Mouse (Mus musculus) midbrain, embryonic 11.5 days (tissue): ENCODE measurements around the gene Atg4d. TPM values are rescaled to one million over a fixed set of nuclear protein-coding genes. Genes with fewer than 3 reads are reported as not detected.
A peak's percentile ranks its signal among the peaks of the same experiment; 100 is the strongest.
"Not testable (repeated sequence)": the region's sequence is repeated elsewhere in the genome, so short reads cannot be mapped to it uniquely, and the experiment has no call there.

Source experiments
- ATAC-seq: fragments of 200-750 bp; cut with Nextera tagmentation; 2 replicates; pipeline ENCODE4 v1.8.0; 2017; ENCODE audit warnings: moderate TSS enrichment, moderate library complexity; ENCODE audit not compliant: low FRiP score
- DNase-seq: peaks from one replicate; pipeline ENCODE4 v3.0.0; 2015; ENCODE audit warnings: low spot score; ENCODE audit errors: missing footprints
- H3K27ac ChIP-seq: fragments of 300-500 bp; sonication (generic); 2 replicates; pipeline ENCODE4 v1.5.1; 2014; ENCODE audit warnings: low read depth, low read length
- H3K27me3 ChIP-seq: fragments of 300-500 bp; sonication (generic); 2 replicates; pipeline ENCODE4 v1.6.1; 2014; ENCODE audit warnings: mild to moderate bottlenecking, low read length, moderate library complexity, mixed read lengths; ENCODE audit not compliant: control insufficient read depth, insufficient read depth
- H3K36me3 ChIP-seq: fragments of 300-500 bp; sonication (generic); 2 replicates; pipeline ENCODE4 v1.6.1; 2014; ENCODE audit warnings: mild to moderate bottlenecking, low read length, moderate library complexity, mixed read lengths; ENCODE audit not compliant: control insufficient read depth, insufficient read depth
- H3K4me1 ChIP-seq: fragments of 300-500 bp; sonication (generic); 2 replicates; pipeline ENCODE4 v1.6.1; 2014; ENCODE audit warnings: low read length; ENCODE audit not compliant: control insufficient read depth, insufficient read depth
- H3K4me2 ChIP-seq: fragments of 300-500 bp; sonication (generic); 2 replicates; pipeline ENCODE4 v1.6.1; 2014; ENCODE audit warnings: mild to moderate bottlenecking, moderate library complexity
- H3K4me3 ChIP-seq: fragments of 300-500 bp; sonication (generic); 2 replicates; pipeline ENCODE4 v1.5.1; 2014; ENCODE audit warnings: low read depth, low read length
- H3K9ac ChIP-seq: fragments of 300-500 bp; sonication (generic); 2 replicates; pipeline ENCODE4 v1.6.1; 2014; ENCODE audit warnings: low read length
- H3K9me3 ChIP-seq: fragments of 300-500 bp; sonication (generic); 2 replicates; pipeline ENCODE4 v1.6.1; 2016; ENCODE audit warnings: low read length; ENCODE audit not compliant: control insufficient read depth
- WGBS: fragments of 180-500 bp; shearing (Covaris S2); extraction: QIAGEN DNeasy Blood & Tissue Kit; methylation state at CpG from one replicate; pipeline ENCODE4 v1.1.7; 2014; 5-methylcytosine and 5-hydroxymethylcytosine counted together
- polyA plus RNA-seq: library from polyadenylated mRNA; unstranded; fragments of >200 nt; fragmentation: Nextera tagmentation; extraction: Ambion mirVana; gene quantifications from 2 replicates; pipeline ENCODE4 v1.2.1, GENCODE M21; 2014

Gene Atg4d
- polyA plus RNA-seq, 1 experiment from 2014 or later = 45.8 TPM

DNA sequence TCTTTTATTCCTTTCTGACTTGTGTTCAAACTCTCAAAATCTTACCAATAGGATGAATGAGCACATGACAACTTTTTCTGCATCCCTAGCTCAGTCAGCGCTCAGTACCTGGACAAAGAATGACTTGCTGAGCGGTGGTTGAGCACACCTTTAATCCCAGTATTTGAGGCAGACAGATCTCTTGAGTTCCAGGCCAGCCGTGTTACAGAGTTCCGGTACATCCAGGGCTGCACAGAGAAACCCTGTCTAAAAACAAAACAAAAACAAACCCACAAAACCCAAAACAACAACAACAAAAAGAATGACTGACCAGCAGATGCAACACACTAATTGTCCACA lies 55.2 kb downstream of the Atg4d start:
- 22% methylated on average over 4 of the region's 4 CpGs for WGBS
- peaks cover 3% of the 10 kb centered on the region; the same call in 1 of the 2 replicates for H3K36me3 ChIP-seq
- no peaks in the 10 kb centered on the region for H3K27me3 ChIP-seq
- no peak overlapping the region for H3K27ac ChIP-seq
- no peak for DNase-seq
- no peaks in the 10 kb centered on the region for H3K9me3 ChIP-seq
- no peak overlapping the region; the same call in 1 of the 2 replicates for H3K9ac ChIP-seq
- H3K4me1 ChIP-seq = peaks cover 11% of the 10 kb centered on the region
- no peak for ATAC-seq
- peak overlapping the region; percentile 96 for H3K4me2 ChIP-seq
- H3K4me3 ChIP-seq = peak overlapping the region; percentile 66

DNA sequence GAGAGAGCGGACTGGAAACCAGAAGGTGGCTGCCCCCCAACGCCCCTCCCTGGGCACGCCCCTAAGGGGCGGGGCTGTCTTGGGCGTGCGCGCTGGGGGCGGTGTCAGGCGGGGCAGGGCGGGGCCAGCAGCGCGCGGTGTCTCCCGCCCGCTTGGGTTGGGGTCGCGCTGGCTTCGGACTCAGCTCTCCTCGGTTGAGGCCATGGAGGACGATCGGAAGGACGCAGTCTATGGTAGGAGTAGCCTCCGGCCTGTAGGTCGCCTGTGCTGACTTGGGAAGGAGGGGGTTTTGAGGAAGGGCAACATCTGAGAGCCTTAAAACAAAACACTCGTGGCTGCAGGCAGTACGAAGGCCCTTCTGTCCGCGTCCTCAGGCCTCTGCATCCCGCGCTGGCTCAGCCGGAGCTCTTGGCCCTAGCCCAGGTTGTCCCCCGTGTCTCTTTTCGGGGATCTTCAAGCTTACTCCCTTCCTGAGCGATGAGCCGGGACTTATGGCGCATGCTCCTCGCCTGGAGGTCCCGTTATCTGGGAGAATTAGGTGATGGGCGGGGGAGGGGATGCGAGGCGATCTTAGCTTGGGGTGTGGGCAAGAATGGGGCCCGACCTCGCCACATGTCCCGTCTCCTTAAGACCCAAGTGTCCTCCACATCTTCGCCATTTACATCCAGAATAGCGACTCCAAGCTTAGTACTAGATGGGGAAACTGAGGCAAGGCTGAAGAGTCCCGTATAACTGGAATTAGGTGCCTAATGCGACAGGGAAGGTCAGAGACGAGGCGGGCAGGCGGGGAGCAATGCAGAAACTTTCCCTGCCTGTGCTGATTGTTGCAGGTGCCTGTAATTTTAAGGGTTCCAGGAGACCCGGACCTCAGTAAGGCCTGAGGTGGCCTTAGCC lies 55.8 kb downstream of the Atg4d start, which contains the start of gene Slc44a2:
TSS of gene Slc44a2 (plus strand) at position 80 of the 894 bp plus-strand sequence.
- peak; percentile 100 for DNase-seq
- H3K27me3 ChIP-seq = no peaks in the 10 kb centered on the region
- peak; percentile 97 for ATAC-seq
- H3K9ac ChIP-seq = peak within 1 kb of the TSS; percentile 81
- peaks cover 11% of the 10 kb centered on the region for H3K4me1 ChIP-seq
- peak within 1 kb of the TSS; percentile 96 for H3K4me2 ChIP-seq
- H3K9me3 ChIP-seq = no peaks in the 10 kb centered on the region
- H3K36me3 ChIP-seq = peaks cover 3% of the 10 kb centered on the region; the same call in 1 of the 2 replicates
- peak within 1 kb of the TSS; percentile 66 for H3K4me3 ChIP-seq
- H3K27ac ChIP-seq = peak within 1 kb of the TSS; percentile 11; the same call in 1 of the 2 replicates
- WGBS = under 1% methylated on average over 52 of the region's 52 CpGs

DNA sequence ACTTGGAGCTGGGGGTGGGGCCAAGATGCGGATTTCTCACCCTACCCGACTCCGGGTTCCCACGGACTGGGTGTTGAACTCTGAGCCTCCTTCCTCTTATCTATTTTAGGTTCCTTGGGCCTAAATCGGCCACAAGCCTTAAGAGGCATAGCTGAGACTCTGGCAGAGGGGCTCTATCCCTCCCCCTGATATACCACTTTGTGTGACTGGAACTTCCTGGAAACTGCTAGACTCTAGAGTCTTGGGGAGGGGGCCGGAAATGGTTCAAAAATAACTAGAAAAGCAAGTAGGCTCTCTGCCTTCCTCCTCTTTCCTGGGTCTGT lies 56.4 kb downstream of the Atg4d start:
- Histone ChIP-seq H3K27ac (no peak overlapping the region), H3K36me3 (peaks cover 3% of the 10 kb centered on the region; the same call in 1 of the 2 replicates), H3K9me3 (no peaks in the 10 kb centered on the region), H3K27me3 (no peaks in the 10 kb centered on the region), H3K4me1 (peaks cover 11% of the 10 kb centered on the region), H3K9ac (peak overlapping the region; percentile 81), H3K4me3 (peak overlapping the region; percentile 66), H3K4me2 (peak overlapping the region; percentile 96)
- WGBS = 18% methylated on average over 6 of the region's 6 CpGs
- DNase-seq (no peak), ATAC-seq (no peak)

DNA sequence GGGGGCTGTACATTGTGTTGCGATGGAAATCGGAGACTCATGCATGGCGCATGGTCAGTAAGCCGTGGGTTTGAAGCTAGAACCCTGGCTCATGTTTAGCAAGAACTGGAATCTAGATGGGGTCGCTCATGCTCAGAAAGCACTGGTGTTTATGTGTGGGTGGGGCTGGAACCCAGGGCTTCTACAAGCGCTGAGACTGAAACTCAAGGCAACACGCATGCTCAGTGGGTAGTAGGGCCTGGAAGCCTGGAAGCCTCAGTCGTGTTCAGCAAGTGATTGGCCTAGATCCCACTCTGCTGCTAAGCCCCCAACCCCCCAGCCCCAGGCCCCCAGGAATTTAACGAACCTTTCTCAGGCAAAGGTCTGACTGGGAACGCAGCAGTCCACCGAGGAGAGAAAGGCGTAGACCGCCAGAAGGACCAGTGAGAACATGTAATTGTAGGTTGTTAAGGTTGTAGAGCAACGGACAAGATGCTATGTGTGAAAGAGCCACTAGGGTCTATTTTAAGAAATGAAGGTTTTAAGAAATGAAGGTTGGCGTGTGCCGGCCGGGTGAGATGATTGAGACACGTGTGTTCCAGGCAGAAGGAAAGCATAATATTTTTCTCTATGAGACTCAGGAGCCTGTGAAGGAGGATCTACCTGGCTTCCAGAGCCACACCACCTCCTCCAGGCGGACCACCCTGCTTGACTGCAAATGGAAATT lies 57.3 kb downstream of the Atg4d start:
- 89% methylated on average over 19 of the region's 19 CpGs for WGBS
- H3K9me3 ChIP-seq = no peaks in the 10 kb centered on the region
- no peak overlapping the region for H3K4me3 ChIP-seq
- H3K27me3 ChIP-seq = no peaks in the 10 kb centered on the region
- no peak for ATAC-seq
- H3K36me3 ChIP-seq = peaks cover 3% of the 10 kb centered on the region; the same call in 1 of the 2 replicates
- H3K27ac ChIP-seq = no peak overlapping the region
- H3K4me1 ChIP-seq = peaks cover 11% of the 10 kb centered on the region
- no peak for DNase-seq
- H3K9ac ChIP-seq = no peak overlapping the region
- H3K4me2 ChIP-seq = peak overlapping the region; percentile 96; the same call in 1 of the 2 replicates

DNA sequence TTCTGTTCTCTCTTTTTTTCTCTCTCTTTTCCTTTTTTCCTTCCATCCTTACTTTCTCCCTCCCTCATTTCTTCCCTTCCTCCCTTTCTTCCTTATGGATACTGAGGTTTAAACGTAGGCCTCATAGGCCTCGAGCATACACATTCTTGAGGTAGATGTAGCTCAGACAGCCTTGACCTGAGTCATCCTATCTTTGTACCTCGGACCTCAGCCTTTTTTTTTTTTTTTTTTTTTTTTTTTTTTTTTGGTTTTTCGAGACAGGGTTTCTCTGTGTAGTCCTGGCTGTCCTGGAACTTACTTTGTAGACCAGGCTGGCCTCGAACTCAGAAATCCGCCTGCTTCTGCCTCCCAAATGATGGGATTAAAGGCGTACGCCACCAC lies 57.8 kb downstream of the Atg4d start:
- not testable (repeated sequence) for DNase-seq, H3K9ac ChIP-seq, H3K4me3 ChIP-seq, H3K27ac ChIP-seq, H3K4me2 ChIP-seq, ATAC-seq, H3K27me3 ChIP-seq, H3K36me3 ChIP-seq, H3K9me3 ChIP-seq
- peaks cover 11% of the 10 kb centered on the region for H3K4me1 ChIP-seq
- WGBS = 92% methylated on average over 8 of the region's 8 CpGs

DNA sequence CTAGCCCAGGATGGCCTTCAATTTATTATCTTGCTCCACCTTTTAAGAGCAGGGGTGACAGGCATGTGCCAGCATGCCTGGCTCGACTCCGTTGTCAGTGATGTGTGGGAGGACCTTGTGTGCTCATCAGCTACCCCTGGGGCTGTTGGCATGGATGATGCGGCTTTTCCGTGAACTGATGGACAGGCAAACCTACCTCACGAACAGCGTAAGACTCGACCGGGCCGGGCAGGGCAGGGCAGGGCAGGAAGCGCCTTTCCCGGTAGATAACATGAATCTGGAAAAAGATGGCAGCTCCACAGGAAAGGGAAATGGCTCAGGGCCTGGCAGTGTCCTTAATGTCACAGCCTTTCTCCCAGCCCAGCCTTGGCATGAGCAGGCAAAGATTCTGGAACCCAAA lies 59.2 kb downstream of the Atg4d start:
- WGBS = 89% methylated on average over 11 of the region's 11 CpGs
- Histone ChIP-seq H3K4me1 (peaks cover 11% of the 10 kb centered on the region), H3K4me3 (no peak overlapping the region), H3K4me2 (no peak overlapping the region), H3K27ac (no peak overlapping the region), H3K27me3 (no peaks in the 10 kb centered on the region), H3K36me3 (peaks cover 3% of the 10 kb centered on the region; the same call in 1 of the 2 replicates), H3K9me3 (no peaks in the 10 kb centered on the region), H3K9ac (no peak overlapping the region)
- DNase-seq = no peak
- ATAC-seq = no peak

Other genes starting within 250 kb of the Atg4d start
- gene Icam1, start 249.3 kb upstream of the Atg4d start, polyA plus RNA-seq = 3.9 and 4.0 TPM in 2 replicates
- 5.4 and 9.2 TPM in 2 replicates for gene Icam4, start 235.9 kb upstream of the Atg4d start, polyA plus RNA-seq
- not detected in 2 replicates for gene Icam5, start 233.2 kb upstream of the Atg4d start, polyA plus RNA-seq
- 0.86 and 2.1 TPM in 2 replicates for gene Zglp1, start 198.2 kb upstream of the Atg4d start, polyA plus RNA-seq
- 0.75 and 1.3 TPM in 2 replicates for gene Gm49373, start 192.2 kb upstream of the Atg4d start, polyA plus RNA-seq
- 46.3 and 50.4 TPM in 2 replicates for gene Fdx1l, start 191.7 kb upstream of the Atg4d start, polyA plus RNA-seq
- 2.0 and 2.1 TPM in 2 replicates for gene Gm38431, start 173.3 kb upstream of the Atg4d start, polyA plus RNA-seq
- gene Raver1, start 173.3 kb upstream of the Atg4d start, polyA plus RNA-seq = 66.0 and 76.1 TPM in 2 replicates
- 6.1 and 7.1 TPM in 2 replicates for gene Tyk2, start 134.1 kb upstream of the Atg4d start, polyA plus RNA-seq
- 297 and 318 TPM in 2 replicates for gene Cdc37, start 115.3 kb upstream of the Atg4d start, polyA plus RNA-seq
- gene Pde4a, start 99.6 kb upstream of the Atg4d start, polyA plus RNA-seq = 5.0 and 6.5 TPM in 2 replicates
- 20.0 and 26.3 TPM in 2 replicates for gene Keap1, start 25.9 kb upstream of the Atg4d start, polyA plus RNA-seq
- 0.19 and 0.21 TPM in 2 replicates for gene S1pr5, start 16.9 kb upstream of the Atg4d start, polyA plus RNA-seq
- gene Kri1, start 22.7 kb downstream of the Atg4d start, polyA plus RNA-seq = 13.2 and 16.3 TPM in 2 replicates
- 70.6 and 71.9 TPM in 2 replicates for gene Cdkn2d, start 26.1 kb downstream of the Atg4d start, polyA plus RNA-seq
- 0.36 and 0.68 TPM in 2 replicates for gene Ap1m2, start 47.0 kb downstream of the Atg4d start, polyA plus RNA-seq
- 53.9 and 58.6 TPM in 2 replicates for gene Slc44a2, start 55.4 kb downstream of the Atg4d start, polyA plus RNA-seq
- 263 and 266 TPM in 2 replicates for gene Ilf3, start 102.6 kb downstream of the Atg4d start, polyA plus RNA-seq
- 46.2 and 46.8 TPM in 2 replicates for gene Qtrt1, start 146.5 kb downstream of the Atg4d start, polyA plus RNA-seq
- gene Dnm2, start 159.6 kb downstream of the Atg4d start, polyA plus RNA-seq = 55.0 and 60.6 TPM in 2 replicates
- gene Tmed1, start 245.0 kb downstream of the Atg4d start, polyA plus RNA-seq = 64.5 and 68.0 TPM in 2 replicates